Mouse (Mus musculus): Measurements from ENCODE around the gene Atg7.

Atg7 gene

DNA sequence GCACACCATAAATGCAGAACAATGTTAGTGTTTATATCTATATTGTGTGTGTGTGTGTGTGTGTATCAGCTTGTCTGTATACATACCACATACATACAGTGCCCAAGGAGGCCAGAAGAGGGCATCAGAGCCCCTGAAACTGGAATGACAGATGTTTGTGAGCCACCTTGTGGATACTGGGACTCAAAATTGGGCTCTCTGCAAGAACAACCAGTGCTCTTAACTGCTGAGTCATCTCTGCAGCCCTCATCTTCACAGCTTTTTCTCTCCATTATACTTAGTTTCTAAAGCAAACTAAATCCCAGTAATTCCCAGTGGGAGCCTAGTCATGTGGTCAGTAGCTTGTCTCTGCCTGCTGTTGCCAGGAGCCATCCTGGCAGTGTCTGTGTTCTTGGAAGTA lies 31.9 kb downstream of the Atg7 start:
- no peak for TF ChIP-seq GATA4 (IDR thresholded peaks at IDR 0.05; ENCODE audit: insufficient replicate concordance, low read length)

DNA sequence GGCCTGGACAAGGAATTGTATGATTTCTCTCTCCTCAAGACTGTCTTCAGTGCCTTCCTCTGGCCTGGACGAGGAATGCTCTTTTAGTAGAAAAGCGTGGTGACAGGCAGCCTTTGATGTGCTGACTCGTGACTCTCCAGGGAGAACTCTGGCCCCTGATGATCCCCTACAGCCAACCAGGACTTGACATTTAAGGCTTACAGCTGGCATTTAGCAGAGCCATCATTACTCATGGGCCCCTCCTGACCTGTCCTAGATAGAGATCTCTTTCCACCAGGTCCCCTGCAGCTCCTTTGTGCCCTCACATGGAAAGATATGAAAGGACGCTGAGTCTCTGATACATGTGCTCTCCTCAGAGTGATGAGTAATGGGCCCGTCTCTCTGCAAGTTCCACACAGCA lies 33.2 kb downstream of the Atg7 start:
- no peak for TF ChIP-seq GATA4 (IDR thresholded peaks at IDR 0.05; ENCODE audit: insufficient replicate concordance, low read length)

DNA sequence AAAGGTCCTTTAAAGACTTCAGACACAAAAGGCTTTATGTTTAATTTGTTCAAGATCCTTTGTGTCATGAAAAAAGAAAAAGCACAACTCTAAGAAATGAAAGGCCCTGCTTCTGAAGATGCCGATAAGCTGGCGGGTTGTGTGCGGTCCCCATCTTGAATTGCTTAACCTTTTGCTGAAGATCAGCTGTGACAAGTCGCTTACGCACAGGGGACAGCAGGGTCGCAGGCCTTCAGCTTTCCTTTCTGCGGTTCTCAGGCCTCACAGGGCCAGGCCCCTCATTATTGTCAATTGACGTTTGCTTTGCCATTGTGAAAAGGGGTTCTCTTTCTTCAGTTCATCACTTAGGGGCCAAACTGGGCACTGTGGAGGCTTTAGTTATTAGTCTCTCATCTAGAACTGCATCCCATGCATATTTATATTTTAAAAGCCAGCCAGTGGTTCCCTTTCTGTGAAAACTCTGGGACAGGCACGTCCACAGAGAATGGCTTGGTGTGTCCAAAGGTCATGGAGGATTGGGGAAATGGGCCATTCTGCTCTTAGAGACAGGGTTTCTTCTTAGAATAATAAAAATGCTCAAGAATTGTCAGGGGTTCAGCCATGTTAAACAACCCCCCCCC lies 39.3 kb downstream of the Atg7 start:
- no peak for TF ChIP-seq GATA4 (IDR thresholded peaks at IDR 0.05; ENCODE audit: insufficient replicate concordance, low read length)

DNA sequence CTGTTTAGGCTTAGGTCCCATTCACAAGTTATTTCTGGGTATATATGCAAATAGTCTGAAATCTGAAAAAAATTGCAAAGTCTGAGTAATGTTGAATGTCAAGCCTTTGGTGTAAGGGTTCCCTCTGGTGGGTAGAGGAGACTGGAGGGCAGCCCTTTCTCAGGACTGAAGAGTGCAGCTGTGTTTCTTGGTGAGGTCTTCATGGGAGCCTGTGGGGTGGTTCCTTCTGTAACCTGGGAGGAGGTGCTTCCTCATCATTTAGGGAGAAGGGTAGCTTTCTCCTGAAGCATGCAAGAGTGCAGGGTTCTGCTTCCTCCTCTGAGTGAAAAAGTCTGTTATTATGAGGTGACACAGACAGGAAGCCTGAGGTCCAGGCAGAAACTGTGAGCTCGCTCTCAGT lies 40.8 kb downstream of the Atg7 start:
- no peak for TF ChIP-seq GATA4 (IDR thresholded peaks at IDR 0.05; ENCODE audit: insufficient replicate concordance, low read length)

DNA sequence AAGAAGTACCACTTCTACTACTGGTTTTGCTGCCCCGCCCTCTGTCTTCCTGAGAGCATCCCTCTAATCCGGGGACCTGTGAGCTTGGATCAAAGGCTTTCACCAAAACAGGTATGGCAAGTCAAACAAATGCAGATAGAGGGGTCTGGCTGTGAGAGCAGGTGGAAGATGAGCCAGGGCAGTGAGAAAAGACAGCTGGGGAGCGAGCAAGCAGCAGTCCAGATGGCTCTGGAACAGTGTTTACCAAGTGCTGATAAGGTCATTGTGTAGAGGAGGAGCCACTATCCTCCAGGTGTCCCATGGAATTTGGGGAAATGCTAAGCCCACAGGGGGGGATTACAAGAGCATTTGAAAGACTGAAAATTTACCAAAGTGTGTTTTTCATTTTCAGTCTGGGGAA lies 41.5 kb downstream of the Atg7 start:
- no peak for TF ChIP-seq GATA4 (IDR thresholded peaks at IDR 0.05; ENCODE audit: insufficient replicate concordance, low read length)

DNA sequence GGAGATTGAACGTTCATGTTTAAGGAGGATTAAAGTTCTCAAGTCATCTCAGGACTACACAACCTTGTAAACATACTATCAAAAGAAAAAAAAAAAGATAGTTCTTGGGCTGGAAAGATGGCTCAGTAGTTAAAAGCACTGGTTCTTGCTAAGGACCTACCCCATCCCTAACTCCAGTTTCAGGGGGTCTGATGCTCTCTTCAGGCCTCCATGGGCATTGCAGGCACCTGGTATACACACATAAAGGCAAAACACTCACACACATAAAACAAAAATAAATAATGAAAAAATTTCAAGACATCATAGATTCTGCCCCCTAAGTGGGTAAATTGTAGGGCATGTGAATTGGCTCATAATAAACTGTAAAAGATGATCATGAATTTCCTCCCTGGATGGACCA lies 42.5 kb downstream of the Atg7 start:
- no peak for TF ChIP-seq GATA4 (IDR thresholded peaks at IDR 0.05; ENCODE audit: insufficient replicate concordance, low read length)

DNA sequence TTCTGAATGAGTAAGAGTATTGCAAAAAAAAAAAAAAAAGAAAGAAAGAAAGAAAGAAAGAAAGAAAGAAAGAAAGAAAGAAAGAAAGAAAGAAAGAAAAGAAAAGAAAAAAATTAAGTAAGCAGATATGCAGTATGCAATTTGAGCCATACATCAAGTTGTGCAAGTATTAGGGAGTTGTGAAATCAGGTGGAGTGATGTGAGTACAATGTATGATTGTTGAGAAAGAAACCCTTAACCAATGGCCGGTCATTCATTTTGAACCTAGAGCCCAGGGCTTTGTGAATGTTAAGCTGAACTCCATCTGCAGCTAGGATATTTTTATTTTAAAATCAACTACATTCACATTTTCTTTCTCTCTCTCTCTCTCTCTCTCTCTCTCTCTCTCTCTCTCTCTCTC lies 44.1 kb downstream of the Atg7 start:
- TF ChIP-seq GATA4 (IDR thresholded peaks at IDR 0.05; ENCODE audit: insufficient replicate concordance, low read length): no peak

DNA sequence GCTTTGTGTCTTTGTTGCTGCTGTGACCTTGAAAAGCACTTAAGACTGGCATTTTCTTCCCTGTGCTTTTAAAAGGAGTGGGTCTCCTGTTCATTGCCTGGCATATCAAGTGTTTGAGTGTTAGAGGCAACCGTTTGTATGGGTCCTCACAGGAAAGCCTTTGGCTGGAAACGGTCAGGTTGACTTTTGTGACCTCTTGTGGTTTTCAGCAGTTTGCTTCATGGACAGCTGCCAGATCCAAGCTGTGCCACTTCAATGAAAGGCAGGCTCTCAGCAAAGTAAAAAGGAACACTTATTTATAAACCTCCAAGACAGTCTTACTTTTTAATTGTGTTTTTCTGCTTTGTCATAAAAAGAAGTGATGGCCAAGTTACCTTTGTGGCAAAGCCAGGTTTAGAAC lies 47.8 kb downstream of the Atg7 start:
- TF ChIP-seq GATA4 (IDR thresholded peaks at IDR 0.05; ENCODE audit: insufficient replicate concordance, low read length): no peak

DNA sequence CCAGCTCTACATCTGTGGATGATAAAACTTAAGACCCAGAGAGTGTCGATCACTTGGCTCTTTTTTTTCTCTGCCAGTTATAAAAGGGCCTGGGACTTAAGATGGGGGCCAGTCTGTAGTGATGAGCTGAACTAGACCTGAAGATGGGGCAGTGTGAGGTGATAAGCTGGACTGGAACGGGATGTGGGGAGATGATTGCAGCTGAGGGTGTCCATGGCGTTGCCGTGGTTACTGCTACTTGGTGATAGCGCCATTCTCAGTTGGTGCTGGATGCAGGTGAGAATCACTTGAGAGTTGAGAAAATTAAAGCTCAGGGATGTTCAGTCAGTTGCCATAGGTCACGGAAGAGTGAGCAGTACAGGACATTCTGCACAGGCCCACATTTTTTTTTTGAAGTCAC lies 48.6 kb downstream of the Atg7 start:
- no peak for TF ChIP-seq GATA4 (IDR thresholded peaks at IDR 0.05; ENCODE audit: insufficient replicate concordance, low read length)

DNA sequence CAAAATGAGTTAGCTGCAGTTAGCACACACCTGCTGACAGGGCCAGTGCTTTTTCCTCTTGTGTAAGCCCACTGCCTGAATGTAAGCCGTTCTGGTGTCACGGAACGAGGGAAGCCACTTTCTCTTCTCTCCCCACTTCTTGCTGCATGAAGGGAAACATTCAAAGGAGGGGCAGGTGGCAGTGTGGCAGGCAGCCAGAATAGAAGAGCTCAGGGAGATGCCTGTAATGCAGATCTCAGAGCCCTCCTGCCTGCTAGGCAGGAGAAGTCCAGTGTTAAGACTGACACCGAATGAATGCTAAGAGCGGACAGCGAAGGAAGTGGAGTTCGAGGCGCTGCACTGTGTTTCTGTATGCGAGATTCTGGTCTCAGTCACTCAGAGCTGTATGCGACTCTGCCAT lies 49.8 kb downstream of the Atg7 start:
- TF ChIP-seq GATA4 (IDR thresholded peaks at IDR 0.05; ENCODE audit: insufficient replicate concordance, low read length): no peak

DNA sequence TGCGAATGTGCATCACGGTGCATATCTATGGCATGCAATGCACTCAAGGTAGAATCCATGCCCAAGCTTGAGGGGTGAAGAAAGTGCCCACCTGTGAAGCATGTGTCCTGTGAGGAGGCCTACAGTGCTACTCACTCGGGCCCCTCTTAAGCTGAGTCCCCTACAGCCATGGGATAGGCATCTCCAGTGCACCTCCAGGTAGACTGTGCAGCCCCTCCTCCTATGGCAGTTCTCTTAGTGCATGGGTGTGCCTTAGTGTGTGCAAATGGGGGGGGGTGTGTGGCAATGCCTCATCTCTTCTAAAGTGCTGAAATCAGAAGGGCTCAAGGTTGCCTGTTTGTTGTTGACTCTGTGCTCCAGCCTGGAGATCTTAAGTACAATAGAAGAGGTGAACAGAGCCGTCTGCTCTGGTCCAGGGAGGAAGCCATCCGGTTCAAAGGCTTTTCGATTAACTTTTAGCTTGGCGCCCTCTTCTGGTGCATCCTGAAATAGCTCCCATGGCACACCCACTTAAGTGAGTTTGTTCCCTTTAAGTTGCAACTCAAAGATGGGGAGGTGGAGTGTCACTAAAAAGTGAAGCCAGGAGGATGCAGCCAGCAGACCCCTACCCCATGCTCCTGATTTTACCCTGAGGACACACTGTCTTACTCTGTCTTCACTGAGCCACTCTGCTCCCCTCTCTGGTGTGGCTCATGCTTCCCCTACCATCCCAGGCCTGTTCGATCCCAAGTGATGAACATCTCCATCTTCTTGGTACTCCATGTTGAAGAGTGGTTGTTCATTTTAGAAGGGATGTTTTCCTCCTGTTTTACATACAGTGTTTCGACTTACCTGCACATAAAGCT lies 55.0 kb downstream of the Atg7 start:
- no peak for TF ChIP-seq GATA4 (IDR thresholded peaks at IDR 0.05; ENCODE audit: insufficient replicate concordance, low read length)

DNA sequence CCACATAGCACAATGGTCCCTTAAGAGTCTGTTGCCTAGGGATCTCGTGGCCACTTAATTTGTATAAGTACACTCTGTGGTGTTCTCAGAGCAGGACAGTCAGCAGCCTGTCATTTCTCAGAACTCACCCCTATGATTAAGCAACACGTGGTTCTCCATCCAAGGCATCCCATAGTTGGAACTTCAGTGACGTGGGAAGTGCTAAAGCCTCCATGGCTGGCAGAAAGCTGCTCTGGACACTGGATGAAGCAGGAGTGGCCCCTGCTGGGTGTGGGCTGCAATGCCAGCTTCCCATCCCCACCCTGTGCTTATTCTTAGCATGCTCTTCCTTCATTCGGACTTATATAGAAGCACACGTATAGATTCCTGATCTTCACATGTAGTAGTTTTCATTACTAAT lies 55.7 kb downstream of the Atg7 start:
- no peak for TF ChIP-seq GATA4 (IDR thresholded peaks at IDR 0.05; ENCODE audit: insufficient replicate concordance, low read length)

DNA sequence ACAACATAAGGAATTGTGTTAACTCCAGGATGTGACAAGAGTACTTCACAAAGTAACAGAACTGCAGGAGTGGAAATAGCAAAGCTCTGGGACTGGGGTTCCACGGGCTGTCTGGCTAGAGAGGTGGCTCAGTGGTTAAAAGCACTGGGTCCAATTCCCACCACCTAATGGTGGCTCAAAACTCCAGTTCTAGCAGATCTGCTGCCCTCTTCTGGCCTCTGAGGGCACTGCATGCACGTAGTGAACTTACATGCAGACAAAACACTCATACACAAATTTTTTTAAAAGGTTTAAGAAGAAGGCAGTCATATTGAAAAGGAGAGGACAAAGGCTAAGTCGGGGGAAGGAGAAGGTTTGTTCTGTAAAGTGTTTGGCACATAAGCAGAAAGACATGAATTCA lies 57.8 kb downstream of the Atg7 start:
- TF ChIP-seq GATA4 (IDR thresholded peaks at IDR 0.05; ENCODE audit: insufficient replicate concordance, low read length): no peak

DNA sequence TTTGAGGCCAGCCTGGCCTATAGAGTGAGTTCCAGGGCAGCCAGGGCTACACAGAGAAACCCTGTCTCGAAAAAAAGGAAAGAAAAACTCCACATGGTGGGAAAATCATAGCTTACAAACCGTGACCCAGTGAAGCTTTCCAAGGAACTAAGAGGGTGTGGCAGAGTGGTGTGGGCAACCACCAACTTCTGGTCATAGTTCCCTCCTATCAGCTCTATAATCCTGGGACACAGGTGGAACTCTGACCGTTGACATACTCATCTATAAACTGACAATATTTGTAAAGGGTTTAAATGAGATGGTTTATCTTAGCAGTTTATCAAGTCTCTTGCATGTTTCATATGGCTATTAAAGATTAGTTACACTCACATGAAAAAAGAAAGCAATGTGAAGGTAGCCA lies 64.1 kb downstream of the Atg7 start:
- TF ChIP-seq GATA4 (IDR thresholded peaks at IDR 0.05; ENCODE audit: insufficient replicate concordance, low read length): no peak

DNA sequence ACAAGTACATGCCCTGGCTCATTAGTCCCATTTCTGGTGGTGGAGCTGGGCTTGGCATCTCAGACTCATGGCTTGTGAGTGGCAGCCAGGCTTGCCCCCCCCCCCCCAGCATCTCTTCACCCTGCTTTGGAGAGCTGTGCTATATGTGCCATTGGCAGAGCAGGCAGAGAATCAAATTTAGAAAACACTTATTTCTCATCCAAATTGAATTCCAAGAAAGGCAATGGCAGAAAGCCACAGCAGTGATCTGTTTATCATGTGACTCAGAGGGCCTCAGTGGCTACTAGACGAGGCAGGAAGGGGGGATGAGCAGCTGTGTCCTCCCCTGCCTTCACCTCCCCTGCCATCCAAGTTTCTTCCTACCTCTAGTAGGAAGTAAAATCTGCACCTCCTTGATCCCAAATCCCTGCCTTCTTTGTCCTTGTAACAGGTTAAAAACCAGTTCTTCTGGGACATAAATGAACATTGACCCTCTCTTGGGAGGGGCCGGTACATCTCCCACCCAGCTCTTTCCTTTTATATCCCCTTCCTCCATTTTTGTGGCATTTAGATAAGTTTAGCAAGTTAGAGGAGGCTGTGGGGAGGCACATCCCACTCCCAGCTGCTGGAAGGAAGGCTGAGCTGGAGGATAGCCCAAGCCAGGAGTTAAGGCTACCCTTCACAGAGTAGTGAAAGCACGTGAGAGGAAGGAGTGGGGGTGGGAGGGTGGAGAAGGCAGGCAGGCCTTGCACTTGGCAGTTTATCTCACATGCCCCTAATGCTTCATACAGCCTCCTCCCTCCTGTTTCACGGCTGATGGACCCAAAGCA lies 69.5 kb downstream of the Atg7 start:
- no peak for TF ChIP-seq GATA4 (IDR thresholded peaks at IDR 0.05; ENCODE audit: insufficient replicate concordance, low read length)

DNA sequence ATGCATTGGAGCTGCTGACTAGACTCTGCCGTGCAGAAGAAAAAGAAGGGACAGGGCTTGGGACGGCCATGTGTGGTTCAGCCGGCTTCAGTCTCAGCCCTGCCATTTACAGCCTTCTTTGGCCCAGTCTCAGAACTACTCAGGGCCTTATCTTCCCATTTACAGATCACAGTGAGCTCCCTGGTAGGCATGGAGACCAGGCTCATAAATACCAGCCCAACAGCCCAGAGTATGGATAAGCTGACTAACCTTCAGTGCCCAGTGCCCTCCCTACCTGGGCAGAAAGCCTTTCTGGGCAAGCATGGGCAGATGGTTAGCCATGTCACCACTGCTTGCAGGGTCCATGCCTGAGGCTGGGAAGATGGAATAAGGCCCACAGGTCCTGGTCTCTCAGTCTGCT lies 70.6 kb downstream of the Atg7 start:
- no peak for TF ChIP-seq GATA4 (IDR thresholded peaks at IDR 0.05; ENCODE audit: insufficient replicate concordance, low read length)
